Mouse (Mus musculus) CH12.LX (cell line): Measurements from ENCODE around the gene Nr2f2. TPM values are rescaled to one million over a fixed set of nuclear protein-coding genes. Genes with fewer than 3 reads are reported as not detected.

Experiments
- DNase-seq: peaks from one replicate; pipeline ENCODE4 v3.0.0-alpha.2; 2013; ENCODE audit errors: extremely low read depth
- H3K27ac ChIP-seq: 2 replicates; pipeline ENCODE4 v1.5.1; 2012; ENCODE audit warnings: low read depth, mild to moderate bottlenecking, control low read depth, moderate library complexity; ENCODE audit not compliant: insufficient read depth
- H3K27me3 ChIP-seq: replicated peaks from 2 replicates; pipeline ENCODE3; 2012; ENCODE audit warnings: inconsistent platforms
- H3K36me3 ChIP-seq, 2 experiments: replicated peaks in 1 of 2; 2 replicates each; pipeline versions ENCODE3 to v1.6.1; 2012; ENCODE audit warnings: inconsistent platforms in 1 of 2, low read length in 1 of 2, mild to moderate bottlenecking in 1 of 2, mixed read lengths in 1 of 2, moderate library complexity in 1 of 2; ENCODE audit not compliant: control insufficient read depth in 1 of 2, insufficient read depth in 1 of 2
- H3K4me1 ChIP-seq, 2 experiments: 2 replicates each; pipeline ENCODE4 v1.6.1; 2012; ENCODE audit warnings: inconsistent platforms in 1 of 2, moderate library complexity in 1 of 2; ENCODE audit not compliant: insufficient read depth in 2 of 2, control insufficient read depth in 1 of 2
- H3K4me2 ChIP-seq: 2 replicates; pipeline ENCODE4 v1.6.1; 2012; ENCODE audit warnings: low read depth, mild to moderate bottlenecking, control low read depth; ENCODE audit not compliant: poor library complexity, insufficient read depth, severe bottlenecking
- H3K4me3 ChIP-seq, 3 experiments: fragments of 150-350 bp in 1 of 3; sonication (generic) in 1 of 3; replicated peaks in 1 of 3; 2 replicates each; pipeline versions ENCODE3 to v1.5.1; 2011 to 2012; ENCODE audit warnings: low read depth in 2 of 3, low read length in 2 of 3, mild to moderate bottlenecking in 2 of 3, moderate library complexity in 2 of 3, control low read depth in 1 of 3, improper control_type of control experiment in 1 of 3, inconsistent platforms in 1 of 3, mixed read lengths in 1 of 3; ENCODE audit not compliant: poor library complexity in 1 of 3
- H3K79me2 ChIP-seq: replicated peaks from 2 replicates; pipeline ENCODE4 v1.6.1; 2012; ENCODE audit warnings: mild to moderate bottlenecking, moderate library complexity; ENCODE audit not compliant: control insufficient read depth, poor library complexity, insufficient read depth, severe bottlenecking; ENCODE audit errors: extremely low read depth
- H3K9ac ChIP-seq: 2 replicates; pipeline ENCODE4 v1.6.1; 2012; ENCODE audit warnings: low read depth, mild to moderate bottlenecking, control low read depth, moderate library complexity; ENCODE audit not compliant: insufficient read depth
- H3K9me3 ChIP-seq: replicated peaks from 2 replicates; pipeline ENCODE3; 2012; ENCODE audit warnings: low read length, inconsistent platforms, mixed read lengths
- BHLHE40 ChIP-seq: IDR thresholded peaks from 2 replicates; pipeline ENCODE4 v1.6.1; 2011; ENCODE audit warnings: mild to moderate bottlenecking, low read depth, low read length, improper control_type of control experiment
- E2F4 ChIP-seq: IDR thresholded peaks from 2 replicates; pipeline ENCODE4 v1.6.1; 2011; ENCODE audit warnings: low read depth, low read length, improper control_type of control experiment; ENCODE audit not compliant: insufficient replicate concordance
- ELF1 ChIP-seq: IDR thresholded peaks from 2 replicates; pipeline ENCODE4 v1.6.1; 2014; ENCODE audit warnings: low read depth, mild to moderate bottlenecking, inconsistent platforms, low read length, improper control_type of control experiment
- EP300 ChIP-seq: IDR thresholded peaks from 2 replicates; pipeline ENCODE4 v1.6.1; 2011; ENCODE audit warnings: low read length, improper control_type of control experiment
- ETS1 ChIP-seq: conservative IDR thresholded peaks from 2 replicates; pipeline ENCODE4 v1.6.1; 2012; ENCODE audit warnings: low read depth, mild to moderate bottlenecking, inconsistent platforms, low read length, improper control_type of control experiment, moderate library complexity
- GABPA ChIP-seq: IDR thresholded peaks from 2 replicates; pipeline ENCODE4 v1.6.1; 2012; ENCODE audit warnings: low read depth, low read length, improper control_type of control experiment, inconsistent platforms; ENCODE audit not compliant: insufficient replicate concordance
- IRF4 ChIP-seq: IDR thresholded peaks from 2 replicates; pipeline ENCODE4 v1.6.1; 2014; ENCODE audit warnings: low read depth, mild to moderate bottlenecking, inconsistent platforms, low read length, improper control_type of control experiment
- JUND ChIP-seq: conservative IDR thresholded peaks from 2 replicates; pipeline ENCODE4 v1.6.1; 2011; ENCODE audit warnings: low read depth, low read length, improper control_type of control experiment
- KAT2A ChIP-seq: IDR thresholded peaks from 2 replicates; pipeline ENCODE4 v1.6.1; 2012; ENCODE audit warnings: low read length, improper control_type of control experiment, inconsistent platforms; ENCODE audit not compliant: insufficient replicate concordance
- MAFK ChIP-seq: IDR thresholded peaks from 2 replicates; pipeline ENCODE4 v1.6.1; 2011; ENCODE audit warnings: low read length, improper control_type of control experiment; ENCODE audit not compliant: insufficient replicate concordance
- MEF2A ChIP-seq: IDR thresholded peaks from 2 replicates; pipeline ENCODE4 v1.6.1; 2014; ENCODE audit warnings: low read depth, mild to moderate bottlenecking, inconsistent platforms, low read length, improper control_type of control experiment, borderline replicate concordance
- MYC ChIP-seq: IDR thresholded peaks from 2 replicates; pipeline ENCODE4 v1.6.1; 2011; ENCODE audit warnings: low read depth, mild to moderate bottlenecking, improper control_type of control experiment, low read length
- NELFE ChIP-seq: IDR thresholded peaks from 2 replicates; pipeline ENCODE4 v1.6.1; 2011; ENCODE audit warnings: low read depth, low read length, improper control_type of control experiment
- PAX5 ChIP-seq: IDR thresholded peaks from 2 replicates; pipeline ENCODE4 v1.6.1; 2012; ENCODE audit warnings: low read length, inconsistent platforms, mixed read lengths
- POLR2A ChIP-seq: IDR thresholded peaks from 2 replicates; pipeline ENCODE4 v1.6.1; 2011; ENCODE audit warnings: low read depth, mild to moderate bottlenecking, improper control_type of control experiment, low read length
- POLR2AphosphoS2 ChIP-seq: IDR thresholded peaks from 2 replicates; pipeline ENCODE4 v1.6.1; 2011; ENCODE audit warnings: low read depth, low read length, improper control_type of control experiment
- RCOR1 ChIP-seq: conservative IDR thresholded peaks from 2 replicates; pipeline ENCODE4 v1.6.1; 2012; ENCODE audit warnings: low read depth, mild to moderate bottlenecking, inconsistent platforms, low read length, improper control_type of control experiment
- SIN3A ChIP-seq: IDR thresholded peaks from 2 replicates; pipeline ENCODE4 v1.6.1; 2012; ENCODE audit warnings: low read length, improper control_type of control experiment, inconsistent platforms
- USF1 ChIP-seq: IDR thresholded peaks from 2 replicates; pipeline ENCODE4 v1.6.1; 2014; ENCODE audit warnings: low read depth, mild to moderate bottlenecking, inconsistent platforms, low read length, improper control_type of control experiment
- ZNF384 ChIP-seq: IDR thresholded peaks from 2 replicates; pipeline ENCODE4 v1.6.1; 2012; ENCODE audit warnings: low read depth, low read length, improper control_type of control experiment, inconsistent platforms
- dilution Hi-C: fragments of 300-500 bp; cut with MboI; formaldehyde crosslinking; loops from 2 replicates; pipeline ENCODE4 v1.14.3; 2020; ENCODE audit warnings: low sequenced_read_pairs; ENCODE audit not compliant: extremely low pct_unique_long_range_greater_than_20kb, extremely low pct_ligation_motif_present
- in situ Hi-C: fragments of 300-500 bp; cut with MboI; formaldehyde crosslinking; loops from 3 replicates; pipeline ENCODE4 v1.14.3; 2019; ENCODE audit warnings: low sequenced_read_pairs, low pct_ligation_motif_present, low pct_unique_long_range_greater_than_20kb, mixed read lengths
- polyA plus RNA-seq: library from polyadenylated mRNA; unstranded; fragments of >175 nt; gene quantifications from 2 replicates; pipeline ENCODE4 v1.2.1, GENCODE M21; 2012; ENCODE audit warnings: low read depth; ENCODE audit not compliant: insufficient read length
- total RNA-seq, 2 experiments: library from RNA; depleted of rRNA; stranded (reverse); fragments of 300-350 nt in 1 of 2; fragments of >200 nt in 1 of 2; gene quantifications; 2 replicates each; pipeline ENCODE4 v1.2.3; 2012 to 2014

The Nr2f2 gene
- total and polyA plus RNA-seq, 3 experiments: not detected

GRCm38 (mm10) chr7:70332926-70333664, 33.4 kb downstream of the Nr2f2 start:
- dilution Hi-C loops: no loop called here
- Histone ChIP-seq H3K79me2 (no peaks in the 10 kb centered on the region), H3K4me1 (no peaks in the 10 kb centered on the region), H3K4me2 (no peak overlapping the region), H3K36me3 (no peaks in the 10 kb centered on the region), H3K9ac (no peak overlapping the region), H3K27ac (no peak overlapping the region), H3K4me3 (no peak overlapping the region), H3K27me3 (no peaks in the 10 kb centered on the region), H3K9me3 (peaks cover 81% of the 10 kb centered on the region)
- in situ Hi-C loops: no loop called here
- DNase-seq: no peak
- TF ChIP-seq USF1 (no peak), RCOR1 (no peak), JUND (no peak)

GRCm38 (mm10) chr7:70332064-70332850, 34.3 kb downstream of the Nr2f2 start:
- dilution Hi-C loops (no loop called here), in situ Hi-C loops (no loop called here)
- Histone ChIP-seq H3K36me3 (no peaks in the 10 kb centered on the region), H3K9me3 (peaks cover 77% of the 10 kb centered on the region), H3K27me3 (no peaks in the 10 kb centered on the region), H3K27ac (no peak overlapping the region), H3K9ac (no peak overlapping the region), H3K4me3 (no peak overlapping the region), H3K4me2 (no peak overlapping the region), H3K79me2 (no peaks in the 10 kb centered on the region), H3K4me1 (no peaks in the 10 kb centered on the region)
- TF ChIP-seq BHLHE40 (no peak), ZNF384 (no peak), ELF1 (no peak), MEF2A (no peak), USF1 (no peak), POLR2A (no peak), NELFE (no peak), GABPA (no peak), EP300 (no peak), SIN3A (no peak), MAFK (no peak), IRF4 (no peak), POLR2AphosphoS2 (no peak), MYC (no peak), ETS1 (no peak), E2F4 (no peak), PAX5 (no peak), KAT2A (no peak)
- DNase-seq: no peak
